Mouse (Mus musculus) intestine, embryonic 14.5 days (tissue): ENCODE measurements around the gene Zfp36l2. TPM values are rescaled to one million over a fixed set of nuclear protein-coding genes. Genes with fewer than 3 reads are reported as not detected.

ENCODE experiments used
- ATAC-seq: fragments of 200-750 bp; cut with Nextera tagmentation; replicated peaks from 2 replicates; pipeline ENCODE4 v1.8.0; 2017; ENCODE audit warnings: low read depth, moderate number of reproducible peaks, moderate TSS enrichment, moderate library complexity; ENCODE audit not compliant: low FRiP score, low TSS enrichment
- DNase-seq: peaks from one replicate; pipeline ENCODE4 v3.0.0-alpha.2; 2018; ENCODE audit warnings: low spot score
- H3K27ac ChIP-seq: fragments of 300-500 bp; sonication (generic); 2 replicates; pipeline ENCODE4 v1.5.1; 2014; ENCODE audit warnings: low read depth, mild to moderate bottlenecking, control low read depth
- H3K27me3 ChIP-seq: fragments of 300-500 bp; sonication (generic); replicated peaks from 2 replicates; pipeline ENCODE4 v1.6.1; 2014; ENCODE audit warnings: low read length, control low read depth; ENCODE audit not compliant: control insufficient read depth, insufficient read depth
- H3K36me3 ChIP-seq: fragments of 300-500 bp; sonication (generic); 2 replicates; pipeline ENCODE4 v1.6.1; 2014; ENCODE audit warnings: low read length, control low read depth; ENCODE audit not compliant: control insufficient read depth, insufficient read depth
- H3K4me1 ChIP-seq: fragments of 300-500 bp; sonication (generic); replicated peaks from 2 replicates; pipeline ENCODE4 v1.6.1; 2014; ENCODE audit warnings: low read length, control low read depth, mixed read lengths; ENCODE audit not compliant: control insufficient read depth, insufficient read depth
- H3K4me2 ChIP-seq: fragments of 300-500 bp; sonication (generic); 2 replicates; pipeline ENCODE4 v1.6.1; 2014; ENCODE audit warnings: low read length
- H3K4me3 ChIP-seq: fragments of 300-500 bp; sonication (generic); 2 replicates; pipeline ENCODE4 v1.5.1; 2014; ENCODE audit warnings: low read depth, low read length, control low read depth, mixed read lengths
- H3K9ac ChIP-seq: fragments of 300-500 bp; sonication (generic); 2 replicates; pipeline ENCODE4 v1.6.1; 2014; ENCODE audit warnings: mild to moderate bottlenecking, low read length
- H3K9me3 ChIP-seq: fragments of 300-500 bp; sonication (generic); 2 replicates; pipeline ENCODE4 v1.6.1; 2016; ENCODE audit warnings: low read length, control low read depth; ENCODE audit not compliant: control insufficient read depth
- WGBS: fragments of 180-500 bp; shearing (Covaris S2); extraction: QIAGEN DNeasy Blood & Tissue Kit; methylation state at CpG from one replicate; pipeline ENCODE4 v1.1.7; 2014; 5-methylcytosine and 5-hydroxymethylcytosine counted together
- polyA plus RNA-seq: library from polyadenylated mRNA; unstranded; fragments of >200 nt; fragmentation: Nextera tagmentation; extraction: Ambion mirVana; gene quantifications from 2 replicates; pipeline ENCODE4 v1.2.1, GENCODE M21; 2014

Zfp36l2 gene
- polyA plus RNA-seq, 1 experiment from 2014 or later: 36.5 TPM

DNA sequence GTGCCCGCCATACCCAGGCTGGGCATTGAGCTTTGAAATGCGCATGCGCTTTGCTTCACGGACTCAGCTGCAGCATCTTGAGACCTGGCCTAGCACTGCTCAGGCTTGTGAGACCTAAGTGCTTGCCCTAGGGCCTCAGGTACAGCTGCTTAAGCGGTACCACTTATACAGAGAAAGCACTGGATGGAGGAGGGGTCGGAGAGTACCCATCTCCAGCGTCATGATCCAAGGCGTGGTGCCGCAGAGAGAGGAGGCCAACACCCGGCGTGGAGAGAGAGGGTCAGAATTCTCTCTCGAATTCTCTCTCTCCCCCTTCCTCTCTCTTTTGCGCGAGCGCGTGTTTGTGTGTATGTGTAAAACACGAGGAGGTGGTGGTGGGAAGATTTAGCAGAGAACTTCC, 12.6 kb downstream of the Zfp36l2 start:
- H3K27ac ChIP-seq: no peak overlapping the region
- peaks cover 9% of the 10 kb centered on the region for H3K4me1 ChIP-seq
- no peaks in the 10 kb centered on the region for H3K27me3 ChIP-seq
- WGBS: 97% methylated on average over 17 of the region's 17 CpGs
- H3K4me2 ChIP-seq: no peak overlapping the region
- no peak overlapping the region for H3K4me3 ChIP-seq
- no peaks in the 10 kb centered on the region for H3K36me3 ChIP-seq
- no peak overlapping the region for H3K9ac ChIP-seq
- H3K9me3 ChIP-seq: 0 out of 2 replicates have a peak, but pooled peaks cover 4% of the 10 kb centered on the region
- DNase-seq (no peak), ATAC-seq (no peak)

DNA sequence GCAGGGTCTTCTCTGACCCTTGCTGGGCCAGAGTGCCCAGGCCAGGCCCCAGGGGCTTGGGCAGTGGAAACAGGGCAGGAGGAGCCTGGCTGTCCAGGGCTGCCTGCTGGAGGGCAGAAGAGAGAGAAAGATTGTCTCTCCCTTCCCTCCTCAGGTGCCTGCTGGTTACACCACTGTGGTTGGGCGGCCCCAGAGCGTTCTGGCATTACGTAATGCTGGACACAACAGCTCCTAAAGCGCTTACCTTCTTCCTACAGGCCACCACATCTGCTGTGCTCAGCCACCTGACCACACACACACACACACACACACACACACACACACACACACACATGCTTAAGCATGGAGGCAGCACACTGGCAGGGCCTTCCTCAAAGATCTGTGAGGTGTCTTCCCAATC, 20.4 kb downstream of the Zfp36l2 start:
- Histone ChIP-seq H3K4me3 (no peak overlapping the region), H3K4me2 (no peak overlapping the region), H3K9me3 (no peaks in the 10 kb centered on the region), H3K27ac (no peak overlapping the region), H3K36me3 (no peaks in the 10 kb centered on the region), H3K9ac (no peak overlapping the region), H3K27me3 (no peaks in the 10 kb centered on the region), H3K4me1 (peaks cover 9% of the 10 kb centered on the region)
- WGBS: 85% methylated on average over 4 of the region's 4 CpGs
- no peak for DNase-seq
- no peak for ATAC-seq

DNA sequence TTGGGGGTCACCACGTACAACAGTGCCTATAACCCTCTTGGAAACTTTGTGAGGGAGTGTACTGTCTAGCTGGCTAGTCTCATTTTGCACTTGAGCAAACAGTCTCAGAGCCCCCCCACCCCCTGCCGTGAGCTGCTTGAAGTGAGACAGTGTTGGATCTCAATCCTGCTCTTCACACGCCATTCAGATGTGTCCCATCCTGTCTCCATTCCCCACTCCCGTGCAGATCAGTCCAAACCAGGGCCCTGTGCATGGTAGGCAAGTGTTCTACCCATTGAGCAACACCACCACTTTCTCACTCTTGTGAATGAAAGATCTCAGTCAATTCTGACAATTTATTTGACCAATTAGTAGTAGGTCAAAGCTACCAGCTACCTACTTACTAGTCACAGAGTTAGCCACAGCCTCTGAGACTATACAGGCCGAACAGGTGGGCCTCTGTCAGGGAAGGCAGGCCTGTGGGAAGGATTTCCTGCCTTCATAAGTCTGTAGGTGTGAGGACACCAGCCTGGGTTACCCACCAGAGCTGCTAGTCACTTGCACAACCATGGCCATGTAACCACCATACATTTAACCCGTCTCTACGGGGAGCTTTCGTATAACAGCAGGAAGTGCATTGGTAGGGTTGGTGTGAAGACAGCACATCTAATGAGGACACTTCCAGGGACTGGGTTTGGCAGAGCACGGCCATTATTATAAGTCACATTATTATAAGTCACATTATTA, 21.4 kb downstream of the Zfp36l2 start:
- Histone ChIP-seq H3K4me1 (peaks cover 19% of the 10 kb centered on the region), H3K9ac (no peak overlapping the region), H3K4me2 (no peak overlapping the region), H3K27me3 (no peaks in the 10 kb centered on the region), H3K36me3 (no peaks in the 10 kb centered on the region), H3K9me3 (no peaks in the 10 kb centered on the region), H3K27ac (no peak overlapping the region), H3K4me3 (no peak overlapping the region)
- 86% methylated on average over 9 of the region's 9 CpGs for WGBS
- ATAC-seq (no peak), DNase-seq (no peak)

DNA sequence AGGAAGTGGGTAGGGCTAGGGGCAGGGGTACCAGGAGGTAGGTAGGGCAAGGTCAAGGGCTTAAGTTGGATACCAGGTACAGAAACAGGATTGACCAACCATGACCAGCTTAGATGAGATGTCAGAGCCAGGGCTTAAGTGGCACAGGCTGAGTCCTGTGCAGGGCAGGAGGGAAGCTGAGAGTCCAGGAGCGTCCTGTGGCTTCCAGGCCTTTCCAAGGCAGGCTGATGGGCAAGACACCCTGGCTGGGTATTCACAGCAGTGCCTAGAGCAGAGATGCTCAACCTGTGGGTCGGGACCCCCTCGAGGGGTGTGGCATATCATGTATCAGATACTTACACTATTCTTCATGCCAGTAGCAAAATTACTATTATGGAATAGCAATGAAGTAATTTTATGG, 22.0 kb downstream of the Zfp36l2 start:
- DNase-seq: no peak

DNA sequence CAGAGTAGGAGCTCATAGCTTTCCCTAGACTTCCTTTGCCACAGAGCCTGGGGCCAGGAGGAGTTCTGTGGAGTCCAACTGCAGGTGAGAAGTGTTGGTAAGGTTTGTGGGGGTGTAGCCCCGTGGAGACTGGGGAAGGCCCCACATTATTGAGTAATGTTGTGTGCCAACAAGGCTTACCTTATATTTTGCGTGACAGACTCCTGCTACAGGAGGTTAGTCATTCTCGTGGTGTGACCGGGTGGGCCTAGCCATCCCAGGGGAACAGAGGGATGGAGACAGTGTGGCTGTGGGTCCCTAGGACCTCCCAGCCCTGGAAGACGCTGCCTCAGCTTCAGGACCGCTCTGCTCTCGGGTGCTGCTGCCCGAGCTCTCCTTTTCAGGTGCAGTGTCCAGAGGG, 23.6 kb downstream of the Zfp36l2 start:
- DNase-seq: no peak
- ATAC-seq: no peak
- no peak overlapping the region for H3K4me2 ChIP-seq

More for the DNA sequence above, 22.0 kb downstream of the Zfp36l2 start:
- H3K9me3 ChIP-seq: no peaks in the 10 kb centered on the region
- H3K36me3 ChIP-seq: no peaks in the 10 kb centered on the region
- no peak overlapping the region for H3K9ac ChIP-seq
- no peaks in the 10 kb centered on the region for H3K27me3 ChIP-seq
- H3K4me3 ChIP-seq: no peak overlapping the region
- H3K4me1 ChIP-seq: peaks cover 24% of the 10 kb centered on the region
- 82% methylated on average over 3 of the region's 3 CpGs for WGBS
- H3K27ac ChIP-seq: no peak overlapping the region
- no peak overlapping the region for H3K4me2 ChIP-seq
- no peak for ATAC-seq

DNA sequence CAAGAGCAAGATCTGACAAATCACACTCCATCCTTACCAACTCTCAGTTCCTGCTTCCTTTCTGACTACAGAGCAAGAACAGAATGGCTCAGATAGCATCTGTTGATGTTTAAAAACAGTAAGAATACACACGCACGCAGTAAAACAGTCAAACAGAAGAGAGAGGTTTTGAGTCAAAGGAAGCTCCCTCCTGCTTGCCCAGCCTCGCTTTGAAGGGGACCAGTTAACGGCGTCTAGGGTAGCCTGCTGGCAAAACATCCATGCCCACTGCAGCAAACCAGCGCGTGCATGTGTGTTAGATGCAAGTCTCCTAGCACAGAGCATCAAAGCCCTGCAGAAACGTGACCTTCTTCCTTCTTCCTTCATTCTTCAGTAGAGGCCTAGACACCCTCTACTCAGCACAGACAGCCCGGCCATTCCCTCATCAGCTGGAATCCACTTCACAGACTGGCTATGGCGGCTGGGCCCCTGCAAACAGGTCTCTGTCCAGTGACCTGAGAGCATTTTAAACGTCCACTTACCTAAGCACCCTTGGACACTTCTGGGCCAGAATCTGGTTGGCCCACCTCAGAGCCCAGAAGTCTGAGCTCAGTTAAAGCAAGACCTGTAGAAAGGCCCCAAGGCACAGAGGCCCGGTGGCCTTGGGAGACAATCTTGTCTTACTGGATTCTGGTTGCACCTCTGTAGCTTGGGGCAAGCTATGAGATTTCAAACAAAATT, 24.5 kb downstream of the Zfp36l2 start:
- peaks cover 25% of the 10 kb centered on the region for H3K4me1 ChIP-seq
- H3K27me3 ChIP-seq: no peaks in the 10 kb centered on the region
- H3K36me3 ChIP-seq: no peaks in the 10 kb centered on the region
- no peak for DNase-seq
- WGBS: 59% methylated on average over 12 of the region's 12 CpGs
- ATAC-seq: no peak
- H3K4me3 ChIP-seq: no peak overlapping the region
- no peak overlapping the region for H3K4me2 ChIP-seq
- no peak overlapping the region for H3K9ac ChIP-seq
- no peaks in the 10 kb centered on the region for H3K9me3 ChIP-seq
- no peak overlapping the region for H3K27ac ChIP-seq

More for the DNA sequence above, 23.6 kb downstream of the Zfp36l2 start:
- H3K9ac ChIP-seq: no peak overlapping the region
- no peak overlapping the region for H3K27ac ChIP-seq
- H3K9me3 ChIP-seq: no peaks in the 10 kb centered on the region
- H3K27me3 ChIP-seq: no peaks in the 10 kb centered on the region
- peaks cover 24% of the 10 kb centered on the region for H3K4me1 ChIP-seq
- 93% methylated on average over 8 of the region's 8 CpGs for WGBS
- H3K4me3 ChIP-seq: no peak overlapping the region
- no peaks in the 10 kb centered on the region for H3K36me3 ChIP-seq

DNA sequence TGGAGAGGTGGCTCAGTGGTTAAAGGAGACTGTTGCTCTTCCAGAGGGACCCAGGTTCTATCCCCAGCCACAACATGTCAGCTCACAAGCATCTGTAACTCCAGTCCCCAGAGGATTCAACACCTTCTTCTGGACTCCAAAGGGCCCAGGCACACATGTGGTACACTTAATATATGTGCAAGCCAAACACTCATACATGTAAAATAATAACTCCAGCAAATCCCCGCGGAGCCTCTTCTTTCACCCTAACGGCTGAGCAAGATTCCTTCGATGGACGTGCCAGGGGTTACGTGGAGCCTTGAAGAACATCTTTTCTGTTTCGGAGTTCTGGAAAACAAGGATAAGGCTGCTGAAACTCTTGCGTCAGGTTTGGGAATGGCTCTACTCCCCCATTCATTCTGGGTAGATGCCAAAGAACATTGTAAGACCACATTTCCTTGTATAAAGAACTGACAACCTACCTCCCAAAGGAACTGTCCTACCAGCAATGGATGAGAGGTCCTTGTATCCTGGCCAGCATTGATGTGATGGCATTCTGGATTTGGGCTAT, 25.5 kb downstream of the Zfp36l2 start:
- ATAC-seq: no peak
- 78% methylated on average over 8 of the region's 8 CpGs for WGBS
- no peaks in the 10 kb centered on the region for H3K9me3 ChIP-seq
- peaks cover 27% of the 10 kb centered on the region for H3K4me1 ChIP-seq
- no peaks in the 10 kb centered on the region for H3K36me3 ChIP-seq
- no peak for DNase-seq
- no peak overlapping the region for H3K4me2 ChIP-seq
- H3K4me3 ChIP-seq: no peak overlapping the region
- peak overlapping the region; percentile 70; the same call in 1 of the 2 replicates for H3K27ac ChIP-seq
- H3K9ac ChIP-seq: no peak overlapping the region
- no peaks in the 10 kb centered on the region for H3K27me3 ChIP-seq

DNA sequence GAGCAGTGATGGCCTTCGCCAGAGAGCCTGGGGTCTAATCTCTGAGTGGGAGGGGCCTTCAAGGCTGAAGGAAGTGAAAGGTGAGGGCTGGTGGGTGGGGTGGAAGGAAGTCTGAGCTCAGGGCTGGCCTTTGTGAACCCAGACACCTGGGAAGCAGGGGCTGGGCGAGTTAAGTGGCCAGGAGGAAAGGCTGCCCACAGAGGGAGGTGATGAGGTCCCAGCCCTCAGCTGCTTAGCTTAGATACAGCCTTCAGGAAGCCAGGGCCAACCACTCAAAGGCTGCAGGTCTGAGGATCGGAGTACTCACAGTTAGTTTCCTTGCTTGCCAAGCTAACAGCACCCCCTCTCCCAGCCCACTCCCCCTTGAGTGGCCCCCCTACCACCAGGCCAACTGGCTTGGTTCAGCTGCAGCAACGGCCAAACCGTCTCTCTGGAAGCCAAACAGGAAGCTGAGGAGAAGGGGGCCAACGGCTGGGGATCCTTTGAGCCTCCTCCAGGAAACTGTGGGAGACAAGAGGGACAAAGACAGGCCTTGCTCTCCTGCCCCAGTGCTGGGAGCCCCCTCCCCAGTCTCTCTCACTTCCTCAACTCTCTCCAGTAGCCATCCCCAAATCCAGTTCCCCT, 26.4 kb downstream of the Zfp36l2 start:
- DNase-seq: no peak
- 10% methylated on average over 6 of the region's 6 CpGs for WGBS
- Histone ChIP-seq H3K9me3 (no peaks in the 10 kb centered on the region), H3K27ac (peak overlapping the region; percentile 70), H3K36me3 (no peaks in the 10 kb centered on the region), H3K27me3 (no peaks in the 10 kb centered on the region), H3K4me2 (no peak overlapping the region), H3K9ac (0 out of 2 replicates have a peak overlapping the region, but pooled peaks have one; percentile 16), H3K4me1 (peaks cover 27% of the 10 kb centered on the region), H3K4me3 (no peak overlapping the region)
- ATAC-seq: no peak
